Mouse (Mus musculus): ENCODE data around the gene Itsn2. TPM values are rescaled to one million over a fixed set of nuclear protein-coding genes. Genes with fewer than 3 reads are reported as not detected.

Itsn2 gene
- total and polyA plus RNA-seq, 3 experiments: 27.9 to 48.1 (median 44.4) TPM

GRCm38 (mm10) chr12:4688386-4688785 is 95.9 kb downstream of the Itsn2 start:
- H3K4me3 ChIP-seq (replicated peaks in 1 of 3; ENCODE audit: low read depth in 2 of 3, low read length in 2 of 3, poor library complexity in 1 of 3): no peak overlapping the region

GRCm38 (mm10) chr12:4689341-4689740 is 96.9 kb downstream of the Itsn2 start:
- H3K9ac ChIP-seq (ENCODE audit: insufficient read depth, low read depth): no peak overlapping the region
- no peaks in the 10 kb centered on the region for H3K9me3 ChIP-seq (replicated peaks; ENCODE audit: low read length)
- peaks cover 3 to 9% of the 10 kb centered on the region in 2 experiments; a peak in 2 of 4 replicates for H3K4me1 ChIP-seq (ENCODE audit: control insufficient read depth in 1 of 2, insufficient read depth in 2 of 2)
- dilution Hi-C loops (cut with MboI; ENCODE audit: extremely low pct_ligation_motif_present, extremely low pct_unique_long_range_greater_than_20kb, low sequenced_read_pairs): no loop called here
- TF ChIP-seq ZC3H11A (IDR thresholded peaks at IDR 0.05; ENCODE audit: low read depth, low read length) (no peak), MXI1 (IDR thresholded peaks at IDR 0.05; ENCODE audit: low read depth, low read length) (no peak), SIN3A (IDR thresholded peaks at IDR 0.05; ENCODE audit: low read length) (no peak), UBTF (IDR thresholded peaks at IDR 0.05; ENCODE audit: low read depth, low read length) (no peak), IRF4 (IDR thresholded peaks at IDR 0.05; ENCODE audit: low read depth, low read length) (no peak), MEF2A (IDR thresholded peaks at IDR 0.05; ENCODE audit: borderline replicate concordance, low read depth, low read length) (no peak), POLR2A (IDR thresholded peaks at IDR 0.05; ENCODE audit: low read depth, low read length) (no peak), MYC (IDR thresholded peaks at IDR 0.05; ENCODE audit: low read depth, low read length) (no peak), MAZ (IDR thresholded peaks at IDR 0.05; ENCODE audit: low read depth, low read length) (no peak), RAD21 (IDR thresholded peaks at IDR 0.05; ENCODE audit: low read depth, low read length) (no peak)
- no peaks in the 10 kb centered on the region for H3K79me2 ChIP-seq (replicated peaks; ENCODE audit: control insufficient read depth, extremely low read depth, insufficient read depth, poor library complexity, severe bottlenecking)
- DNase-seq (ENCODE audit: extremely low read depth): no peak
- peaks cover 12 to 46% of the 10 kb centered on the region in 2 experiments for H3K36me3 ChIP-seq (replicated peaks in 1 of 2; ENCODE audit: control insufficient read depth in 1 of 2, insufficient read depth in 1 of 2, low read length in 1 of 2)
- H3K4me2 ChIP-seq (ENCODE audit: insufficient read depth, low read depth, poor library complexity, severe bottlenecking): no peak overlapping the region
- no peaks in the 10 kb centered on the region for H3K27me3 ChIP-seq (replicated peaks)
- no peak overlapping the region for H3K27ac ChIP-seq (ENCODE audit: insufficient read depth, low read depth)
- H3K4me3 ChIP-seq (replicated peaks in 1 of 3; ENCODE audit: low read depth in 2 of 3, low read length in 2 of 3, poor library complexity in 1 of 3): no peak overlapping the region
- in situ Hi-C loops (cut with MboI; ENCODE audit: low pct_ligation_motif_present, low pct_unique_long_range_greater_than_20kb, low sequenced_read_pairs): no loop called here

More at GRCm38 (mm10) chr12:4688386-4688785, 95.9 kb downstream of the Itsn2 start:
- peaks cover 3 to 9% of the 10 kb centered on the region in 2 experiments; a peak in 2 of 4 replicates for H3K4me1 ChIP-seq (ENCODE audit: control insufficient read depth in 1 of 2, insufficient read depth in 2 of 2)
- no peak overlapping the region for H3K4me2 ChIP-seq (ENCODE audit: insufficient read depth, low read depth, poor library complexity, severe bottlenecking)
- no peak for TF ChIP-seq JUND (conservative IDR thresholded peaks at IDR 0.05; ENCODE audit: low read depth, low read length)
- TF ChIP-seq MAX (IDR thresholded peaks at IDR 0.05; ENCODE audit: low read length): no peak
- no peak for TF ChIP-seq SMC3 (IDR thresholded peaks at IDR 0.05; ENCODE audit: low read depth, low read length)
- TF ChIP-seq MEF2A (IDR thresholded peaks at IDR 0.05; ENCODE audit: borderline replicate concordance, low read depth, low read length): no peak
- TF ChIP-seq PAX5 (IDR thresholded peaks at IDR 0.05; ENCODE audit: low read length): no peak
- TF ChIP-seq E2F4 (IDR thresholded peaks at IDR 0.05; ENCODE audit: insufficient replicate concordance, low read depth, low read length): no peak
- no peak for TF ChIP-seq UBTF (IDR thresholded peaks at IDR 0.05; ENCODE audit: low read depth, low read length)
- no peak for TF ChIP-seq MAFK (IDR thresholded peaks at IDR 0.05; ENCODE audit: insufficient replicate concordance, low read length)
- no peak for TF ChIP-seq CHD1 (IDR thresholded peaks at IDR 0.05; ENCODE audit: low read depth, low read length)
- TF ChIP-seq SIN3A (IDR thresholded peaks at IDR 0.05; ENCODE audit: low read length): no peak
- TF ChIP-seq POLR2A (IDR thresholded peaks at IDR 0.05; ENCODE audit: low read depth, low read length): no peak
- no peak for TF ChIP-seq MXI1 (IDR thresholded peaks at IDR 0.05; ENCODE audit: low read depth, low read length)
- no peak for TF ChIP-seq NRF1 (IDR thresholded peaks at IDR 0.05; ENCODE audit: low read depth, low read length)
- TF ChIP-seq USF2 (conservative IDR thresholded peaks at IDR 0.05; ENCODE audit: low read depth, low read length): no peak
- no peak for TF ChIP-seq POLR2AphosphoS2 (IDR thresholded peaks at IDR 0.05; ENCODE audit: low read depth, low read length)
- no peak for TF ChIP-seq MYC (IDR thresholded peaks at IDR 0.05; ENCODE audit: low read depth, low read length)
- no peak for TF ChIP-seq GABPA (IDR thresholded peaks at IDR 0.05; ENCODE audit: insufficient replicate concordance, low read depth, low read length)
- TF ChIP-seq ZC3H11A (IDR thresholded peaks at IDR 0.05; ENCODE audit: low read depth, low read length): no peak
- no peak for TF ChIP-seq ELF1 (IDR thresholded peaks at IDR 0.05; ENCODE audit: low read depth, low read length)
- no peak overlapping the region for H3K9ac ChIP-seq (ENCODE audit: insufficient read depth, low read depth)
- peaks cover 15 to 56% of the 10 kb centered on the region in 2 experiments for H3K36me3 ChIP-seq (replicated peaks in 1 of 2; ENCODE audit: control insufficient read depth in 1 of 2, insufficient read depth in 1 of 2, low read length in 1 of 2)
- H3K27ac ChIP-seq (ENCODE audit: insufficient read depth, low read depth): no peak overlapping the region
- no peaks in the 10 kb centered on the region for H3K79me2 ChIP-seq (replicated peaks; ENCODE audit: control insufficient read depth, extremely low read depth, insufficient read depth, poor library complexity, severe bottlenecking)
- dilution Hi-C loops (cut with MboI; ENCODE audit: extremely low pct_ligation_motif_present, extremely low pct_unique_long_range_greater_than_20kb, low sequenced_read_pairs) (no loop called here), in situ Hi-C loops (cut with MboI; ENCODE audit: low pct_ligation_motif_present, low pct_unique_long_range_greater_than_20kb, low sequenced_read_pairs) (no loop called here)
- H3K27me3 ChIP-seq (replicated peaks): no peaks in the 10 kb centered on the region
- no peaks in the 10 kb centered on the region for H3K9me3 ChIP-seq (replicated peaks; ENCODE audit: low read length)
- DNase-seq (ENCODE audit: extremely low read depth): no peak
